Mouse (Mus musculus): ENCODE data around the gene Dach1. TPM values are rescaled to one million over a fixed set of nuclear protein-coding genes. Genes with fewer than 3 reads are reported as not detected.

The Dach1 gene
- total and polyA plus RNA-seq, 3 experiments = not detected

DNA sequence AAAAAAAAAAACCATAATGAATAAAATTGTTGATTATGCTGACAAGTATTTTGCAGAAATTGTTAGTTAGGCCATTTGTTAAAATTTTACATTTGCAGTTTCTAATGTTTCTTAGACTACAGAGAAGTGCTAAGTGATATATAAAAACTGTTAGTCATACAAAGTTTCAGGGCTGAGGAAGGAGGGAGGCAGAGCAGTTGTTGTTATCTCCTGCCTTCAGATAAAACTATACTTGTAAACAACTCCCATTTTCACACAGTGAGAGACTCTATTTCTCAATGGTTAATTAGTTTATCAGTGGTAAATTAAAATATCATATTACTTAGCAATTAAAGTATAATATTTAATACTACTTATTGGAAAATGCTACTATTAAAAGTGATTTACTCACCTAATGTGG, 91.6 kb downstream of the Dach1 start:
- H3K27me3 ChIP-seq (replicated peaks) = no peaks in the 10 kb centered on the region
- no peak for DNase-seq (ENCODE audit: extremely low read depth)
- H3K4me1 ChIP-seq (ENCODE audit: control insufficient read depth in 1 of 2, insufficient read depth in 2 of 2) = no peaks in the 10 kb centered on the region
- H3K27ac ChIP-seq (ENCODE audit: insufficient read depth, low read depth) = no peak overlapping the region
- TF ChIP-seq CTCF (conservative IDR thresholded peaks at IDR 0.05 in 1 of 2, IDR thresholded peaks at IDR 0.05 in 1 of 2; ENCODE audit: low read depth in 2 of 2, low read length in 2 of 2) = no peak
- no peak for TF ChIP-seq ETS1 (conservative IDR thresholded peaks at IDR 0.05; ENCODE audit: low read depth, low read length)
- TF ChIP-seq MEF2A (IDR thresholded peaks at IDR 0.05; ENCODE audit: borderline replicate concordance, low read depth, low read length) = no peak
- TF ChIP-seq CHD2 (IDR thresholded peaks at IDR 0.05; ENCODE audit: low read length) = no peak
- no peak for TF ChIP-seq SIN3A (IDR thresholded peaks at IDR 0.05; ENCODE audit: low read length)
- no peak for TF ChIP-seq RAD21 (IDR thresholded peaks at IDR 0.05; ENCODE audit: low read depth, low read length)
- TF ChIP-seq ZNF384 (IDR thresholded peaks at IDR 0.05; ENCODE audit: low read depth, low read length) = no peak
- TF ChIP-seq NRF1 (IDR thresholded peaks at IDR 0.05; ENCODE audit: low read depth, low read length) = no peak
- no peak for TF ChIP-seq ELF1 (IDR thresholded peaks at IDR 0.05; ENCODE audit: low read depth, low read length)
- dilution Hi-C loops (cut with MboI; ENCODE audit: extremely low pct_ligation_motif_present, extremely low pct_unique_long_range_greater_than_20kb, low sequenced_read_pairs) (no loop called here), in situ Hi-C loops (cut with MboI; ENCODE audit: low pct_ligation_motif_present, low pct_unique_long_range_greater_than_20kb, low sequenced_read_pairs) (no loop called here)
- no peaks in the 10 kb centered on the region for H3K36me3 ChIP-seq (replicated peaks in 1 of 2; ENCODE audit: control insufficient read depth in 1 of 2, insufficient read depth in 1 of 2, low read length in 1 of 2)
- H3K79me2 ChIP-seq (replicated peaks; ENCODE audit: control insufficient read depth, extremely low read depth, insufficient read depth, poor library complexity, severe bottlenecking) = no peaks in the 10 kb centered on the region
- H3K9ac ChIP-seq (ENCODE audit: insufficient read depth, low read depth) = no peak overlapping the region
- no peak overlapping the region for H3K4me2 ChIP-seq (ENCODE audit: insufficient read depth, low read depth, poor library complexity, severe bottlenecking)
- peaks cover 22% of the 10 kb centered on the region for H3K9me3 ChIP-seq (replicated peaks; ENCODE audit: low read length)
- no peak overlapping the region for H3K4me3 ChIP-seq (replicated peaks in 1 of 3; ENCODE audit: low read depth in 2 of 3, low read length in 2 of 3, poor library complexity in 1 of 3)

DNA sequence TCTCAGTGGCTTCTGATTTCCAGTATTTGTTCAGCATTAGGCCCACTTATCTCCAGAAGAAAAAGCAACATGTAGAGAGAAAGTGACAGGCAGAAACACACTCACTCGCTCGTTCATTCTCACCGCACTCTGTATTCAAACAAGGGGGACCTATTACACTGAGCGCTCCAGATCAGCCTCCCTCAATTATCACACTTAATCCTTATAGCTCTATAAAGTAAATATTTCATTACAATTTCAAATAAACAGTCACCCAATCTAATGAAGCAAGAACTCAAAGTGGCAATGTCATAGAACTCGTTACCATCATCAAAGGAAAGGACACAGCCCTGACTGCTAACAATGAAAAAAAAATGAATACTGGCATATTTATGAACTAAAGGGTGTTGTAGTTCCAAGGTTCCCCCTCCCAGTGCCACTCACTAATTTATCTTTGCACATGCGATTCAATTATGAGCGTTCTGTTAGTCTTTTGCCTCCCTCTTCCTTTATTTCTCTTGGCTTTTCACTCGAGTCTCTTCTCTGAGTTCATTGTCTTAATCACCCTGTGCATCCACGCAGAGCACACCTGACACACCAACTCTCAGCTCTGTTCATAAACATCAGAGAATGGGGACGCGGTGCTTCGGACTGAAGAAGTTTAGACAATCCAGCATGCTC, 96.0 kb downstream of the Dach1 start:
- TF ChIP-seq CHD2 (IDR thresholded peaks at IDR 0.05; ENCODE audit: low read length) = no peak
- TF ChIP-seq TCF12 (IDR thresholded peaks at IDR 0.05; ENCODE audit: low read depth, low read length) = no peak
- no peak for TF ChIP-seq ELF1 (IDR thresholded peaks at IDR 0.05; ENCODE audit: low read depth, low read length)
- no peak for TF ChIP-seq IRF4 (IDR thresholded peaks at IDR 0.05; ENCODE audit: low read depth, low read length)
- no peak for TF ChIP-seq JUN (IDR thresholded peaks at IDR 0.05; ENCODE audit: insufficient read depth, low read depth, low read length)
- no peak for TF ChIP-seq CTCF (conservative IDR thresholded peaks at IDR 0.05 in 1 of 2, IDR thresholded peaks at IDR 0.05 in 1 of 2; ENCODE audit: low read depth in 2 of 2, low read length in 2 of 2)
- TF ChIP-seq ZMIZ1 (IDR thresholded peaks at IDR 0.05; ENCODE audit: low read depth, low read length) = no peak
- TF ChIP-seq SMC3 (IDR thresholded peaks at IDR 0.05; ENCODE audit: low read depth, low read length) = no peak
- TF ChIP-seq MXI1 (IDR thresholded peaks at IDR 0.05; ENCODE audit: low read depth, low read length) = no peak
- TF ChIP-seq ZKSCAN1 (IDR thresholded peaks at IDR 0.05; ENCODE audit: borderline replicate concordance, low read depth, low read length) = no peak
- TF ChIP-seq ZNF384 (IDR thresholded peaks at IDR 0.05; ENCODE audit: low read depth, low read length) = no peak
- TF ChIP-seq NELFE (IDR thresholded peaks at IDR 0.05; ENCODE audit: low read depth, low read length) = no peak
- TF ChIP-seq KAT2A (IDR thresholded peaks at IDR 0.05; ENCODE audit: insufficient replicate concordance, low read length) = no peak
- no peak for TF ChIP-seq MAFK (IDR thresholded peaks at IDR 0.05; ENCODE audit: insufficient replicate concordance, low read length)
- no peak for TF ChIP-seq HCFC1 (IDR thresholded peaks at IDR 0.05; ENCODE audit: low read depth, low read length)
- no peak for DNase-seq (ENCODE audit: extremely low read depth)
- Histone ChIP-seq H3K79me2 (replicated peaks; ENCODE audit: control insufficient read depth, extremely low read depth, insufficient read depth, poor library complexity, severe bottlenecking) (no peaks in the 10 kb centered on the region), H3K27me3 (replicated peaks) (no peaks in the 10 kb centered on the region), H3K9me3 (replicated peaks; ENCODE audit: low read length) (peaks cover 38% of the 10 kb centered on the region), H3K9ac (ENCODE audit: insufficient read depth, low read depth) (no peak overlapping the region), H3K4me1 (ENCODE audit: control insufficient read depth in 1 of 2, insufficient read depth in 2 of 2) (no peaks in the 10 kb centered on the region), H3K4me3 (replicated peaks in 1 of 3; ENCODE audit: low read depth in 2 of 3, low read length in 2 of 3, poor library complexity in 1 of 3) (no peak overlapping the region), H3K36me3 (replicated peaks in 1 of 2; ENCODE audit: control insufficient read depth in 1 of 2, insufficient read depth in 1 of 2, low read length in 1 of 2) (no peaks in the 10 kb centered on the region), H3K4me2 (ENCODE audit: insufficient read depth, low read depth, poor library complexity, severe bottlenecking) (no peak overlapping the region), H3K27ac (ENCODE audit: insufficient read depth, low read depth) (no peak overlapping the region)
- in situ Hi-C loops (cut with MboI; ENCODE audit: low pct_ligation_motif_present, low pct_unique_long_range_greater_than_20kb, low sequenced_read_pairs) (no loop called here), dilution Hi-C loops (cut with MboI; ENCODE audit: extremely low pct_ligation_motif_present, extremely low pct_unique_long_range_greater_than_20kb, low sequenced_read_pairs) (no loop called here)
